Mouse (Mus musculus) retina, postnatal 1 day (tissue): ENCODE measurements around the gene Prdx6b.

Experiments
- DNase-seq: peaks from one replicate; pipeline ENCODE4 v3.0.0-alpha.2; 2012

Gene Prdx6b

GRCm38 (mm10) chr2:80327272-80327671 is 35.0 kb downstream of the Prdx6b start:
- no peak for DNase-seq

DNA sequence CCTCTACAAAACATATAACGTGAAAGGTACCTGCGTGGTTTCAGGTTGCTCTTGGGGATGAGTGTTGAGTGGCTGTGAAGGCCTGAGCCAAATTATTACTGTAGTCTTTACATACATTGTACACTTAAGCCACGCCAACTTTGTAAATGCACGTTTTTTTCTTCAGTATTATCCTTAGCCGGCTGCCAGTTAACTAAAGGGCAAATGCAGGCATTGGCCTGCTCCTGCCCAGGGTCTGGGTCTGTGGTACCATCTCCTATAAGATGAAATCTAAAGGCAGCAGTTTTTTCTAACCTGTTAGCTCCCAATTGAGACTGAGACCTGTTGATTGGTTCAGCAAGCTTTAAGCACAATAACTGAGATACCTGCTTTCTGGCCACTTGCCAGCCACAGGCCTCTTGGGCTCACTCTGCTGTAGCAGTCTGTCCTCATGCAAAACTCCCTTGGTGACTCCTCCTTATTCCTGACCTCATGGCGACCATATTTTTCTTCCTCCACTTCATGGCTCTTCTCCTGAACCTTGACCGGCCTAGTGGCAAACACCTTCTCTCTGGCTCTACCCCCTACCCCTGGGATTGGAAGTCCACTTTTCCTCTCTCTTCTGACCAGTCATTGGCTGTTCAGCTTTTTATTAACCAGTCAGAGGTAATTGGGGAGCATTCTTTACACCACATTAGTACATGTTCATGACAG is 36.8 kb downstream of the Prdx6b start:
- DNase-seq, result no peak

DNA sequence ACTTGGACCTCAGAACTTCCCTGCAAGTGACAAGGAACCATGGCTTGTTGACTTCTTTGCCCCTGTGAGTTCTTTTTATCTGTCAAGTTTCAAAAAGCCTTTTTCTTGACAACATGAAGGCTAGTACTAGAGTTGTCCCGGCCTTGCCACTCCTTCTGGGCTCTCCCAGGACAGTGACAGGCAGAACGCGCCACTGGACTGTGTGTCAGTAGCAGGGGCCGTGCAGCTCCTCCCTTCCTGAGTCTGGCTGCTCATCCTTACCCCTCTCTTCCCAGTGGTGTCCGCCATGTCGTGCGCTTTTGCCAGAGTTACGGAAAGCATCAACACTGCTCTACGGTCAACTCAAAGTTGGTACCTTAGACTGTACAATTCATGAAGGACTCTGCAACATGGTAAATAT is 48.3 kb downstream of the Prdx6b start:
- no peak for DNase-seq
